Mouse (Mus musculus): Measurements from ENCODE around the gene Gm9999. TPM values are rescaled to one million over a fixed set of nuclear protein-coding genes. Genes with fewer than 3 reads are reported as not detected.

The Gm9999 gene
- total and polyA plus RNA-seq, 3 experiments = not detected

DNA sequence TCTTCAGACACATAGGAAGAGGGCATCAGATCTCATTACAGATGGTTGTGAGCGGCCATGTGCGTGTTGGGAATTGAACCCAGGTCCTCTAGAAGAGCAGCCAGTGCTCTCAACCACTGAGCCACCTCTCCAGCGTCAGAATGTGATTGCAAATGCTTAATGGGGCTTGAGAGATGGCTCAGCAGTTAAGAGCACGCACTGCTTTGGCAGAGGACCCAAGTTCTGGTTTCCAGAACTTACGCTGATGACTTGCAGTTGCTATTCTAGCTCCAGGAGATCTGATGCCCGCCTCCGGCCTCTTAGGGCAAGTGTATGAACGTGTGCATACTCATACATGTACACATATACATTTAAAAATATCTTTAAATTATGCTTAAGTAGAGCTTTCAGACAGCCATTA is 52.0 kb downstream of the Gm9999 start:
- WGBS = 79% methylated on average over 8 of the region's 8 CpGs
- H3K9ac ChIP-seq (ENCODE audit: low read depth, low read length) = no peak overlapping the region
- H3K36me3 ChIP-seq (ENCODE audit: control insufficient read depth, insufficient read depth, low read length) = no peaks in the 10 kb centered on the region
- no peaks in the 10 kb centered on the region for H3K27me3 ChIP-seq (ENCODE audit: control insufficient read depth, insufficient read depth, low read length)
- no peaks in the 10 kb centered on the region for H3K4me1 ChIP-seq (ENCODE audit: control insufficient read depth, insufficient read depth, low read length)
- no peak overlapping the region for H3K4me3 ChIP-seq
- H3K27ac ChIP-seq = no peak overlapping the region
- TF ChIP-seq EP300 (IDR thresholded peaks at IDR 0.05; ENCODE audit: insufficient read depth, low read depth, low read length) (no peak), CTCF (IDR thresholded peaks at IDR 0.05) (no peak), POLR2A (IDR thresholded peaks at IDR 0.05; ENCODE audit: insufficient read depth, low read depth, low read length) (no peak)
- DNase-seq = no peak
- intact Hi-C loops (cut with DNase I) = no loop called here
- no peaks in the 10 kb centered on the region for H3K79me2 ChIP-seq (replicated peaks; ENCODE audit: control insufficient read depth, insufficient read depth, low read length)

Other genes with a start within 250 kb of the Gm9999 start
- not detected for gene Saa1, start 240.6 kb upstream of the Gm9999 start, total RNA-seq (2021)
- not detected in 2 replicates for gene Saa1, start 240.6 kb upstream of the Gm9999 start, polyA plus RNA-seq (2012; rRNA removed)
- gene Saa2, start 231.8 kb upstream of the Gm9999 start, total RNA-seq (2021) = not detected
- not detected in 2 replicates for gene Saa2, start 231.8 kb upstream of the Gm9999 start, polyA plus RNA-seq (2012; rRNA removed)
- 1 to 10 TPM; 7.5 to 9.2 TPM for gene Hps5, start 187.5 kb upstream of the Gm9999 start, total RNA-seq (2021)
- 5.2 and 8.4 TPM in 2 replicates for gene Hps5, start 187.5 kb upstream of the Gm9999 start, polyA plus RNA-seq (2012; rRNA removed)
- gene Gtf2h1, start 187.5 kb upstream of the Gm9999 start, total RNA-seq (2021) = 10 to 100 TPM; 15.7 to 17.2 TPM
- gene Gtf2h1, start 187.5 kb upstream of the Gm9999 start, polyA plus RNA-seq (2012; rRNA removed) = 4.8 and 8.9 TPM in 2 replicates
- 100 to 1,000 TPM; 738 to 741 TPM for gene Ldha, start 142.1 kb upstream of the Gm9999 start, total RNA-seq (2021)
- 674 and 1,134 TPM in 2 replicates for gene Ldha, start 142.1 kb upstream of the Gm9999 start, polyA plus RNA-seq (2012; rRNA removed)
- not detected for gene Ldhc, start 122.4 kb upstream of the Gm9999 start, total RNA-seq (2021)
- gene Ldhc, start 122.4 kb upstream of the Gm9999 start, polyA plus RNA-seq (2012; rRNA removed) = 1.1 and 2.3 TPM in 2 replicates
- 10 to 100 TPM; 56.5 to 62.5 TPM for gene Tsg101, start 63.6 kb upstream of the Gm9999 start, total RNA-seq (2021)
- 64.3 and 97.0 TPM in 2 replicates for gene Tsg101, start 63.6 kb upstream of the Gm9999 start, polyA plus RNA-seq (2012; rRNA removed)
- 10 to 100 TPM in 1 of 2 experiments, 1 to 10 TPM in 1; 9.0 to 10.3 TPM for gene Uevld, start 25.1 kb upstream of the Gm9999 start, total RNA-seq (2021)
- 2.9 and 5.0 TPM in 2 replicates for gene Uevld, start 25.1 kb upstream of the Gm9999 start, polyA plus RNA-seq (2012; rRNA removed)
- 1 to 10 TPM; 6.9 to 8.5 TPM for gene Spty2d1, start 24.8 kb downstream of the Gm9999 start, total RNA-seq (2021)
- gene Spty2d1, start 24.8 kb downstream of the Gm9999 start, polyA plus RNA-seq (2012; rRNA removed) = 2.7 and 4.3 TPM in 2 replicates
- gene Tmem86a, start 67.0 kb downstream of the Gm9999 start, total RNA-seq (2021) = 10 to 100 TPM; 20.0 to 25.0 TPM
- 45.5 and 54.8 TPM in 2 replicates for gene Tmem86a, start 67.0 kb downstream of the Gm9999 start, polyA plus RNA-seq (2012; rRNA removed)
- not detected for gene Ptpn5, start 150.1 kb downstream of the Gm9999 start, total RNA-seq (2021)
- gene Ptpn5, start 150.1 kb downstream of the Gm9999 start, polyA plus RNA-seq (2012; rRNA removed) = not detected in 2 replicates
- gene Mrgpra6, start 221.3 kb downstream of the Gm9999 start, total RNA-seq (2021) = not detected
- gene Mrgpra6, start 221.3 kb downstream of the Gm9999 start, polyA plus RNA-seq (2012; rRNA removed) = 0.18 TPM in 1 of 2 replicates, not detected in the other